Mouse (Mus musculus): Measurements from ENCODE around the gene Megf6.
A peak's percentile ranks its signal among the peaks of the same experiment; 100 is the strongest.

Megf6 gene

GRCm38 (mm10) chr4:154160538-154161390 lies 9.8 kb upstream of the Megf6 start, which contains the start of gene Tprgl:
Gene Tprgl (minus strand): TSS chr4:154160666.
- DNase-seq, result peak; percentile 98

GRCm38 (mm10) chr4:154163296-154163695 lies 7.2 kb upstream of the Megf6 start:
- DNase-seq, result peak; percentile 87

DNA sequence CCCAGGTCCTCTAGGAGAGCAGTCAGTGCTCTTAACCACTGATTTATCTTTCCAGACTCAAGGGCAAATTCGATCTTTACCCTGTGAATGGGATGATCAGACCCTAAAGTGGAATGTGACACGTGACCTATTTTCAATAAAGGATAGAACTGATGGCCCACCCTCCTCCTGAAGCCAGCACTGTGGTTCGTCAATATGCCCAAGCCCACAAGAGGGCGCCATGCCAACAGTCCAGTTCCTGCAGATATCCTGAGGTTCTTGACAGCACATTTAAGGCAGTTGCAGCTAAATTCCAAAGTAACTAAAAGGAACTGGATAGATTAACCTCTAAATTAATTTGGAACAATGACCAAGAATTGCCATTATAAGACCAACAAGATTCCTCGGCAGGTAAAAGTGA lies 3.5 kb upstream of the Megf6 start:
- peak; percentile 88 for DNase-seq

GRCm38 (mm10) chr4:154170021-154170420 lies 509 bp upstream of the Megf6 start:
- no peak for DNase-seq

DNA sequence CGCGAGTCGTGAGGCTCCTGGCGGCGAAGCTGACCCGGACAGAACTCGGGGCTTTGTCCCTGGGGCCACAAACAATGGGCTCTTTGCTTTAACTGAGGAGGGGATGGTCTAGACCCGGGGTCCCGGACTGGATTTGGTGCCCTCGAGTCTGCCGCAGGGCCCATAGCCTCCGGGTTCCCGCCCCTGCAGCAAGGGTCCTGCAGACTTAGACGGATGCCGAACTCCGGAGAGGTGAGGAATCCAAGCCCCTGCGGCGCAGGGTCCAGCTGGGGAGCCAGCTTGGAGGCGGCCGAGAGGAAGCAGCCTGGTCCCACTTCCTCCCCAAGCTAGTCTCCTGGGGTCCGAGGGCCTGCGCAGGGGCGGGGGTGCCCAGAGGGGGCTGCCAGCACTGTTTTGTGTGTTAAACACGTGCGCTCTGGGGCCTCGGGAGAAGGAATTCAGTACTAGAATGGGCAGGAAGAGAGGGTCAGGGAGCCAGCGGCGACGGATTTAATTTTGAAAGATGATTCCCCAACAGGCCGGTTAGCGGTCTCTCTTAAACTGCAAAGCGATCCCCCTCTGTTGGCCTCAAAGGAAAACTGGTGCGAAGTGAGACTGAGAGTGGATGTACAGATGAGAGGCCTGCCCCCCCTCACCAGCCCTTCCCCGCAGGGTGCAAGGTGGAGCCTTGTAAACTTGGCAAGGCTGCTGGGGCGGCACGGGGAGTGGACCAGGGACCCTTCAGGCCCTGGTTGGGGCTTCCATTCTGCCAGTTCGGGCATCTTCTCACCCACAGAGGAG lies 811 bp downstream of the Megf6 start:
- DNase-seq, result peak; percentile 59

DNA sequence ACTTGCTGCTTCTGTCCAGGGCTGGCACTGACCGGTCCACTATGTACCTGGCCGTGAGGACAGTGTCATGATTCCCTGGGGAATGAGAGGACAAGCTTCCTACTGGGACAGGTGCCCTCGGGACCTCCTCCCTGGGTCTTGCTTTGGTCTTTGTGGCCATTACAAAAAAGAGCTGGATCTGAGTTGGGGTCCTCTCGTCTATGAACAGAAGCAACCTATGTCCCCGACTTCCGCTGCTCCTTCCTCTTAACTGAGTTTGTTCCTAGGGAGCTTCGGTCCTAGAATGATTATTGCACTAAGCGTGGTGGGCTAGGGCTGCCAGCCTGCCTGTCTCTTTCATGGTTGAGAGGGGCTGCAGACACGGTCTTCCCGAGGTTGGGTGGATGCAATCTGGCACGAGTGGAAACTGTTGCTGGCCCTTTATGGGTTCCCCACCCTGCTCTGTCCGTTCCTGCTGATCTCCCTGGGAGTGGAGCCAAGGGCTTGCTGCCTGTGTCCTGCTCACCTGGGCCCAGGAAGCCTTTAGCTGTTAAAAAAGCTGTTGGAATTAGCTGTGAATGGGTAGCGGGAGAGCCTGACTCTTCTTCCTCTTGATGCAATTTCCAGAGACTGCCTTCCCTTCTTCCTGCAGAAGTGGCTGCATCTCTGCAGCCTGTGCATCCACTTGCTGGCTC lies 1.5 kb downstream of the Megf6 start:
- no peak for DNase-seq

DNA sequence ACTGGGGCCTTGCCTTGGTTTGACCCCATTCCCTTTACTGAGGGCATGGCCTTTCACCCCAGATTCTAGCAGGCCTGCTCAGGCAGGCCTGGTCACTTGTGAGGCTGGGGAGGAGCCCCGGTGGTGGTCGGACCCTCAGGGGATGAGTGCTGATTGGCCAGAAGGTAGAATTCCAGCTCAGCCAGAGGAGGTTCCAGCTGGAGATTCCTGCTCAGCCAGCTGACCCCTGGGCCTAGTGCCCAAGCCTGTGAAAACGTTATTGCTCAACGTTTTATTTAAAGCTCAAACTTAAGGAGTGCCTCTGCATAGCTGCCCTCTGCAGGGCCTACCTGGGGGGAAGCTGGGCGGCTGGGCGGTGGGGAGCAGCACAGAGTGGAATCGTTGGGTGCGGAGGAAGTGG lies 6.7 kb downstream of the Megf6 start:
- DNase-seq, result peak; percentile 81

GRCm38 (mm10) chr4:154181001-154181400 lies 10.5 kb downstream of the Megf6 start:
- DNase-seq, result peak; percentile 82

- DNase-seq, result peak; percentile 64
Observed at GRCm38 (mm10) chr4:154183566-154183965, 13.0 kb downstream of the Megf6 start.

DNA sequence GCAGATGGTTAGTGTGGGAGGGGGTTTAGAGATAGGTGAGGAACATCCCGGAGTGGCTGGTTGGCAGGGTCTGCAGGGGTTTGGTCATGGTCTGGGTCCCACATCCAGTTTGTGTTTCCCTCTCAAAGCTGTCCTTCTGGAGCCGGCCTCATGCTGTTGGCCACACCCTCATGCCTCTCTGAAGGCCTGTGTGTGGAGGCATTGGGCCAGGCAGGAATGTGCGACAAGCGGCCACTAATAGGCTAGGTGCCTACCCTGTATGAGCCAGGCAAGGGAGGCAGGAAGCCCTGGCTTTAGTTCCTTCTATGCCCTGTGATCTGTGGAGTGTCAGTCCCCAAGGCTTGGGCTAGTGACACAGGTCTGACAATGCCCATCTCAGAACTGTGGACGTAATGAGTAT lies 14.5 kb downstream of the Megf6 start:
- peak; percentile 40 for DNase-seq

DNA sequence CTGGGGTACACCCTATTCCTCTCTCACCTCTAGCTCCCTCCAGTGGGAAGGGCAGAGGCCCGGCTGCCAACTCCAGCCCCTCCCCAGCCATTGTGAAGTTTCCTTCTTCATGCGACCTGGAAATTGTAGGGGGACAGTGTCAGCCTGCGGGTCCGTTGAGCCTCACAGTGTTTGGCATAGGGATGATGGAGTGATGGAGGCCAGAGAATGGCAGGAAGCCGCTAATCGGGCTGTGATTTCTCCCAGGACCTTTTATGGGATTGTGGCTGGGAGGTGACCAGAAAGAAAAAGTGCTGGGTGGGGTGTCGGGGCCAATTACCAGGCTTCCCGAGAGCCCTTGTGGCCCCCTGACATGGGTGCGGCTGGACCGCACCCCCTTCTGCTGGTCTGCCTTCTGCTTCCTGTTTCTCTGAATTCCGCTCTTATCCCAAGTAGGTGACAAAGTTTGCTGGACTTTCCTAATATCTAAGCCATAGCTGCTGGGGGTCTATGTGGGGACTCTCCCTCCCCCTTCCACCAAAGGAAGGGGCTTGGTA lies 15.5 kb downstream of the Megf6 start:
- peak; percentile 64 for DNase-seq

DNA sequence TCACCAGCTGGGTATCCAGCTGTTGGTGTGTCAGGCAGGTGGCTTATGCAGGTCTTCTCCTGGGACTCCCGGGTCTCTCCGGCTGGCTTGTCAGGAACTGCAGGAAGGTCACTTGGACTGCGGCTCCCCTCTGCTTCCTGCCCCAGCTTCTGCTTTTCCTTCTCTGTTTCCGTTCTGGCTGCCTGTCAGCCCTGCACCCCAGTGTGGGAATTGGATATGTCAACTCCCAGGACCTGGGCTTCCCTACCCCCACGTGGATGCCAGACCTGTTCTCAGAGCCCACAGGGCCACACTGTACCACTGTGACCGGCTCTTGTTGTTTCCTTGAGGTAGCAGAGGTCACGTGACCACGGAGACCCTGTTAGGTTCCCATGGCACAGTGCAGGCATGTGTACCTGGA lies 18.4 kb downstream of the Megf6 start:
- peak; percentile 40 for DNase-seq

DNA sequence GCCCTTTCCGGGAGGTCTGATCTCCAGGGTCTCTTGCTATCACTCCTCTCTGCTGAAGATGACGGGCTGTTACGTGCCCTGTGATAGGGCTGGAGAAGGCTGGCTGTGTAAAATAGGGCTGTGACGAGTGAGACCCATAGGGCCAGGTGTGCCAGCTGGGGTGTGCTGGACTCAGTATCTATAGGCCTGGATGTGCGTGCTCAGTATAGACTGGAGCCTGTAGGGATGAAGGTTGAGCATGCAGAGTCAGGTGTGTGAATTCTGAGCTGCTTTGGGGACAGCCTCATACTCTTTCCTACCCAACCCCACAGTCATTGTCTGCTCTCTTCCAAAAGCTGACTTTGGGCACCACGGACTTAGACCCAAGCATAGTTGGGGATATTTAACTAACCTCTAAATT lies 27.4 kb downstream of the Megf6 start:
- no peak for DNase-seq

DNA sequence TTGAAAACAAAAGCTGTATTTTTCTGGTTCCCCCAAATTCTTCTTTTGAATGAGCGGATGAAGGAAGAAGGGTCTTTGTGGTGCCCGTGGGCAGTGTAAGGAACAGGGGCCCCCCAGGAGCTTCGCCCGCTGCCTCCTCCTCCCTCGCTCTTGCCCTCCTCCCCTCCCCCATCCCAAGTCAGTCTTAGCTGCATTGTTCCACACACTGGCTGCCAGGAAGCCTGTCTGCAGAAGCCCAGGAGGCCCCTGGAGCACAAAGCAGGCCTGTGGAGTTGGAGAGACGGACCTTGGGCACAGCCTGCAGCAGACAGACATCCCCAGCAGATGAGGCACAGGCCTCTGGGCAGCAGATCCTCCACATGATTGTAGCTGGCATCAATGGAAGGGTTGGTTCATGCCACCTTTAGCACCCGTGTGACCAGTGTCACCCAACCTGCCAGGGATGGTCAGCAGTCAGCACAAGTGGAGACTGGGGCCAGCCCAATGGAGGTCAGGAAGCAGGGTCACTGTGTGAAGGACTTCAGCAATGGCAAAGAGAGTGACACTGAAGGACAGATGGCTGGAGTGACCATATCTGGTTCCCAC lies 27.9 kb downstream of the Megf6 start:
- no peak for DNase-seq

- DNase-seq, result no peak
Observed at GRCm38 (mm10) chr4:154201511-154201910, 31.0 kb downstream of the Megf6 start.

GRCm38 (mm10) chr4:154204532-154204931 lies 34.0 kb downstream of the Megf6 start:
- DNase-seq, result no peak

GRCm38 (mm10) chr4:154205392-154205791 lies 34.9 kb downstream of the Megf6 start:
- DNase-seq, result peak; percentile 88

DNA sequence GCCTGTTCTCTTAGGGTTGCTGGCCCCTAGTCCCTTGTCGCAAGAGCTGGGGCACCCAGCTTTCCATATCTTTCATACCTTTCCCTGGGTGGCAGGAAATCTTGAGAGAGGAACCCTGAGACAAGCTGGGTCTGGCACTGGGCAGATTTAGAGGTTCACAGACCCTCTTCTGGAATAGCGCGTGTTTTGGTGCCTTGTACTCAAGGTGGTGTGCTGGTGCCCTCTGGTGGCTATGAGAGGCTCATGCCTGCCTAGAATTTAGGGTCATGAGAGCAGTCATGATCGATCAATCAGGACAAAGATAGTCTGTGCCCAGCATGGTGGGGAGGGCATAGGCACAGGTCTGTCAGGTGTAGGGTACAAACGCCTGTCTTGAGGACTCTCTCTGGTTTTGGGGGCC lies 36.7 kb downstream of the Megf6 start:
- DNase-seq, result peak; percentile 74

GRCm38 (mm10) chr4:154209054-154209453 lies 38.5 kb downstream of the Megf6 start:
- DNase-seq, result peak; percentile 67

- no peak for DNase-seq
Observed at GRCm38 (mm10) chr4:154209825-154210224, 39.3 kb downstream of the Megf6 start.

DNA sequence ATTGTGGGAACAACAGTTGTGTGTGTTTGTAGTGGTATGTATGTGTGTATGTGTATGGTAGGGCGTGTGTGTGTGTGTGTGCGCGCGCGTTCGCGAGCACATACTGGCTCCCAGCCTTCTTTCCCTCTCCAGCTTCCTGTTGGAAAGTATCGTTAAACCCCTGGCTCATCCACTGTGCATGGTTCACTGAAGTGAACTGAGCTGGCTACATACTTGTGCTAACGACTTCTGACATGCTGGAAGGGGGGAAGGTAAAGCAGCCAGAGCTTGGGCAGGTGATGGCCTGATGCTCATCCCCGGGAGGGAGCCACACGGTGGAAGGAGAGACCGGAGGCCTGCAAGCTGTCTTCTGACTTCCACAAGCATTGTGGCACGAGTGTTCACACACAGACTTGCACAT lies 40.9 kb downstream of the Megf6 start:
- DNase-seq, result no peak

DNA sequence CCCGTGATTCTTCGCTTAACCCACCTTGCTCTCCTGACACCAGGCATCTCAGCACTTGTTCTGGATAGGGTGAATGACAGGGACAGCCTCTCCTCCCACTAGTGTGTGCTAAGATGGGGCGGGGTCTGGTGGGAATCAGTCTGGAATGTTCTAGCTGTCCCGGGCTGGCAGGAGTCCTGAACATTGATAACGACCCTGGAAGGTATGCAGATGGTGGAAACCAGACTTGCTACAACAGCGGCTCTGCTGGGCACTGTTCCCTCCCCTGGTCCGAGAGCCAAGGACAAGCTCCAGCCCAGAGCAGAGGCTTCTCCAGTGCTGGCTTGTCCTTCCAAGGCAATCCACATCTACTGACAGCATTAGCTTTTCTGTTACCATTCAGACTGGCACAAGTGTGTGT lies 43.1 kb downstream of the Megf6 start:
- peak; percentile 68 for DNase-seq

- no peak for DNase-seq
Observed at GRCm38 (mm10) chr4:154214075-154214474, 43.5 kb downstream of the Megf6 start.
